Mouse (Mus musculus) thymus, adult 2 months (tissue): ENCODE results near the gene Pgap3.

Experiments
- CTCF ChIP-seq: fragments of 200-500 bp; IDR thresholded peaks from 2 replicates; pipeline ENCODE4 v1.5.1; 2012; ENCODE audit warnings: mild to moderate bottlenecking, control low read depth, low read length, moderate library complexity, borderline replicate concordance; ENCODE audit not compliant: control insufficient read depth, poor library complexity, insufficient read depth; ENCODE audit errors: extremely low read depth
- POLR2A ChIP-seq: fragments of 200-500 bp; IDR thresholded peaks from 2 replicates; pipeline ENCODE4 v1.6.1; 2012; ENCODE audit warnings: mild to moderate bottlenecking, low read length, control low read depth, moderate library complexity; ENCODE audit not compliant: control insufficient read depth, poor library complexity, insufficient read depth; ENCODE audit errors: extremely low read depth

DNA sequence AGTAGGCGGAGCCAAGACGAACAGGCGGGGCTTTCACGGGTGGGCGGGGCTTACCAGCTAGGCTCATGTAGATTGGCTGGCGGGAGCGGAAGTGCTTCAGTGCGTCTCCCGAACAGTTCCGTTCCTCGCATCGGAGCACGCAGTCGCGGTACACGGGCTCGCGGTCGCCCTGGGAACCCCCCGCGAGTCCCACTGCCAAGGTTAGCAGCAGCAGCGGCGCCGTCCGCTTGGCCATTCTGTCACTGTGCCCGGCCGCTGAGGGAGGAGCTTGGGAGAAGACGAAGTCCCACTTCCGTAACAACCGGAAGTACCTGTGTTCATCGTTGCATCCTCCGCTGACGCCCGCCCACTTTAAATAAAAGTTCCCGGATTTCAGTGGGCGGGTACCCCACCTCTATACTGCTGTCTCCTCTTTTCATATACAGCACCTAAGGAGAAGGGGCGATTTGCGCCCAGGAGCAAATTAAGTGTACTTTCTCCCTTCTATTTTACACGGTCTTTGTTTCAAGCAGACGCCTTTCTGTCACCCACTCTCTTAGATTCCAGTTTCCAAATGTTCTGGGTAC is at the start of gene Pgap3:
- peak; percentile 56; the same call in 1 of the 2 replicates for TF ChIP-seq POLR2A
- peak; percentile 43; the same call in 1 of the 2 replicates for TF ChIP-seq CTCF
